Mouse (Mus musculus): Measurements from ENCODE around the gene Ovgp1.

- TF ChIP-seq CTCF (IDR thresholded peaks at IDR 0.05; ENCODE audit: borderline replicate concordance, control insufficient read depth, extremely low read depth, insufficient read depth, low read length, poor library complexity) (no peak), POLR2A (IDR thresholded peaks at IDR 0.05; ENCODE audit: control insufficient read depth, extremely low read depth, insufficient read depth, low read length, poor library complexity) (no peak)
Measured at GRCm38 (mm10) chr3:105971831-105972446, 1.6 kb upstream of the Ovgp1 start.
